Mouse (Mus musculus) forebrain, postnatal 0 days (tissue): ENCODE results near the gene Sqor. TPM values are rescaled to one million over a fixed set of nuclear protein-coding genes. Genes with fewer than 3 reads are reported as not detected.

Experiments
- ATAC-seq: fragments of 200-750 bp; cut with Nextera tagmentation; 2 replicates; pipeline ENCODE4 v1.8.0; 2017; ENCODE audit warnings: mild to moderate bottlenecking, moderate library complexity
- DNase-seq: peaks from one replicate; pipeline ENCODE4 v3.0.0-alpha.2; 2015
- H3K27ac ChIP-seq: fragments of 300-500 bp; sonication (generic); 2 replicates; pipeline ENCODE4 v1.5.1; 2014; ENCODE audit warnings: low read depth, mild to moderate bottlenecking, antibody characterized with exemption, low read length, moderate library complexity, mixed read lengths
- H3K27me3 ChIP-seq: fragments of 300-500 bp; sonication (generic); 2 replicates; pipeline ENCODE4 v1.6.1; 2014; ENCODE audit warnings: mild to moderate bottlenecking, low read length, mixed read lengths; ENCODE audit not compliant: insufficient read depth
- H3K36me3 ChIP-seq: fragments of 300-500 bp; sonication (generic); 2 replicates; pipeline ENCODE4 v1.6.1; 2014; ENCODE audit warnings: mild to moderate bottlenecking, moderate library complexity; ENCODE audit not compliant: insufficient read depth
- H3K4me1 ChIP-seq: fragments of 300-500 bp; sonication (generic); 2 replicates; pipeline ENCODE4 v1.6.1; 2014; ENCODE audit warnings: antibody characterized with exemption; ENCODE audit not compliant: insufficient read depth
- H3K4me2 ChIP-seq: fragments of 300-500 bp; sonication (generic); 2 replicates; pipeline ENCODE4 v1.6.1; 2014; ENCODE audit warnings: low read depth, mild to moderate bottlenecking, moderate library complexity
- H3K4me3 ChIP-seq: fragments of 300-500 bp; sonication (generic); 2 replicates; pipeline ENCODE4 v1.5.1; 2014; ENCODE audit warnings: low read depth, low read length, mixed read lengths
- H3K9ac ChIP-seq: fragments of 300-500 bp; sonication (generic); 2 replicates; pipeline ENCODE4 v1.6.1; 2014; ENCODE audit warnings: mild to moderate bottlenecking
- H3K9me3 ChIP-seq: fragments of 300-500 bp; sonication (generic); 2 replicates; pipeline ENCODE4 v1.6.1; 2016; ENCODE audit warnings: low read length
- CTCF ChIP-seq: sonication (generic); IDR thresholded peaks from 2 replicates; pipeline ENCODE4 v1.5.1; 2016; ENCODE audit warnings: antibody characterized with exemption, control low read depth, low read depth
- WGBS: fragments of 180-500 bp; shearing (Covaris S2); extraction: QIAGEN DNeasy Blood & Tissue Kit; methylation state at CpG from one replicate; pipeline ENCODE4 v1.1.7; 2014; 5-methylcytosine and 5-hydroxymethylcytosine counted together
- polyA plus RNA-seq: library from polyadenylated mRNA; unstranded; fragments of >200 nt; fragmentation: Nextera tagmentation; extraction: Ambion mirVana; gene quantifications from 2 replicates; pipeline ENCODE4 v1.2.1, GENCODE M21; 2015
- total RNA-seq: library from RNA; depleted of rRNA; stranded (reverse); fragments of >200 nt; gene quantifications from 2 replicates; pipeline ENCODE4 v1.2.3, GENCODE M21; 2014; rRNA removed

The Sqor gene
- total and polyA plus RNA-seq, 2 experiments from 2014 or later, result 3.6 to 4.9 TPM

GRCm38 (mm10) chr2:122855354-122855753, 90.3 kb downstream of the Sqor start:
- Histone ChIP-seq H3K36me3 (no peaks in the 10 kb centered on the region), H3K9ac (no peak overlapping the region), H3K9me3 (no peaks in the 10 kb centered on the region), H3K4me3 (no peak overlapping the region), H3K27me3 (no peaks in the 10 kb centered on the region), H3K27ac (no peak overlapping the region), H3K4me2 (no peak overlapping the region), H3K4me1 (no peaks in the 10 kb centered on the region)
- 91% methylated on average over 3 of the region's 3 CpGs for WGBS
- ATAC-seq (no peak), DNase-seq (no peak)
- no peak for TF ChIP-seq CTCF

Other genes with a start within 250 kb of the Sqor start
- 47.6 and 48.2 TPM in 2 replicates for gene Gatm, start 153.9 kb upstream of the Sqor start, total RNA-seq
- gene Gatm, start 153.9 kb upstream of the Sqor start, polyA plus RNA-seq, result 53.0 and 59.7 TPM in 2 replicates
- gene AA467197, start 128.3 kb upstream of the Sqor start, total RNA-seq, result 0.46 and 1.4 TPM in 2 replicates
- gene AA467197, start 128.3 kb upstream of the Sqor start, polyA plus RNA-seq, result 0.59 TPM in 1 of 2 replicates, not detected in the other
- gene Slc30a4, start 62.6 kb upstream of the Sqor start, total RNA-seq, result 52.5 and 53.9 TPM in 2 replicates
- 8.7 and 9.1 TPM in 2 replicates for gene Slc30a4, start 62.6 kb upstream of the Sqor start, polyA plus RNA-seq
- 60.0 and 78.6 TPM in 2 replicates for gene Bloc1s6, start 26.7 kb upstream of the Sqor start, total RNA-seq
- 90.6 and 106 TPM in 2 replicates for gene Bloc1s6, start 26.7 kb upstream of the Sqor start, polyA plus RNA-seq